Mouse (Mus musculus): ENCODE results near the gene Arhgdia.
A peak's percentile ranks its signal among the peaks of the same experiment; 100 is the strongest.
"Not testable (repeated sequence)": the region's sequence is repeated elsewhere in the genome, so short reads cannot be mapped to it uniquely, and the experiment has no call there.

The Arhgdia gene

GRCm38 (mm10) chr11:120613481-120613972 is 32.1 kb upstream of the Arhgdia start:
- DNase-seq (ENCODE audit: low spot score) = no peak

- DNase-seq (ENCODE audit: low spot score) = peak; percentile 61
Measured at GRCm38 (mm10) chr11:120612763-120613162, 31.3 kb upstream of the Arhgdia start.

GRCm38 (mm10) chr11:120610477-120611046 is 29.1 kb upstream of the Arhgdia start:
- DNase-seq (ENCODE audit: low spot score) = no peak

- DNase-seq (ENCODE audit: low spot score) = no peak
Measured at GRCm38 (mm10) chr11:120609250-120609649, 27.8 kb upstream of the Arhgdia start.

GRCm38 (mm10) chr11:120608241-120609034 is 27.0 kb upstream of the Arhgdia start, which contains the start of gene Npb:
Npb (plus strand) TSS chr11:120608477.
- peak; percentile 55 for DNase-seq (ENCODE audit: low spot score)

GRCm38 (mm10) chr11:120606764-120607163 is 25.3 kb upstream of the Arhgdia start:
- DNase-seq (ENCODE audit: low spot score) = no peak

- DNase-seq (ENCODE audit: low spot score) = no peak
Measured at GRCm38 (mm10) chr11:120605667-120606066, 24.2 kb upstream of the Arhgdia start.

GRCm38 (mm10) chr11:120603545-120603944 is 22.1 kb upstream of the Arhgdia start:
- no peak for DNase-seq (ENCODE audit: low spot score)

GRCm38 (mm10) chr11:120600716-120601115 is 19.3 kb upstream of the Arhgdia start:
- no peak for DNase-seq (ENCODE audit: low spot score)

- no peak for DNase-seq (ENCODE audit: low spot score)
Measured at GRCm38 (mm10) chr11:120598990-120599549, 17.6 kb upstream of the Arhgdia start.

- DNase-seq (ENCODE audit: low spot score) = peak; percentile 94
Measured at GRCm38 (mm10) chr11:120598283-120598989, 17.0 kb upstream of the Arhgdia start, which contains the start of the genes Alyref and Anapc11. Alyref (minus strand) TSS chr11:120598365. Anapc11 (plus strand) TSS chr11:120598421.

GRCm38 (mm10) chr11:120597240-120598235 is 16.1 kb upstream of the Arhgdia start:
- DNase-seq (ENCODE audit: low spot score) = peak; percentile 32

- DNase-seq (ENCODE audit: low spot score) = no peak
Measured at GRCm38 (mm10) chr11:120588531-120588930, 7.1 kb upstream of the Arhgdia start.

GRCm38 (mm10) chr11:120583937-120584336 is 2.5 kb upstream of the Arhgdia start:
- DNase-seq (ENCODE audit: low spot score) = no peak

- DNase-seq (ENCODE audit: low spot score) = not testable (repeated sequence)
Measured at GRCm38 (mm10) chr11:120582982-120583293, 1.5 kb upstream of the Arhgdia start.

GRCm38 (mm10) chr11:120582268-120582981 is 1.0 kb upstream of the Arhgdia start:
- DNase-seq (ENCODE audit: low spot score) = no peak

- DNase-seq (ENCODE audit: low spot score) = no peak
Measured at GRCm38 (mm10) chr11:120580871-120581331, 523 bp downstream of the Arhgdia start.

- DNase-seq (ENCODE audit: low spot score) = peak; percentile 56
Measured at GRCm38 (mm10) chr11:120580190-120580589, 1.2 kb downstream of the Arhgdia start.

- peak; percentile 74 for DNase-seq (ENCODE audit: low spot score)
Measured at GRCm38 (mm10) chr11:120579316-120580107, 1.9 kb downstream of the Arhgdia start.

Data from yolk sac, embryonic 10.5 days (tissue).